Mouse (Mus musculus) megakaryocyte progenitor cell, adult 5-6 weeks (primary cell): ENCODE measurements around the gene Lrrc14b. TPM values are rescaled to one million over a fixed set of nuclear protein-coding genes. Genes with fewer than 3 reads are reported as not detected.

ENCODE experiments used
- ATAC-seq: replicated peaks from 2 replicates; pipeline ENCODE4 v1.8.0; 2016; ENCODE audit warnings: mild to moderate bottlenecking, moderate TSS enrichment, inconsistent platforms; ENCODE audit not compliant: poor library complexity
- total RNA-seq, 2 experiments: library from RNA; stranded (forward) in 1 of 2; stranded (reverse) in 1 of 2; fragments of 157-497, 149-512 nt in 1 of 2; fragments of 200-1000 nt in 1 of 2; gene quantifications; 2 replicates each; pipeline versions ENCODE4 v1.2.3 to v1.2.4; 2015 to 2017

Gene Lrrc14b
- total RNA-seq (2015) (not detected in 2 replicates), total RNA-seq (2017) (not detected in 2 replicates)

GRCm38 (mm10) chr13:74363859-74364235, at the start of gene Lrrc14b:
Gene Lrrc14b (minus strand): TSS chr13:74364005.
- peak; percentile 35 for ATAC-seq

GRCm38 (mm10) chr13:74399298-74399839, 35.6 kb upstream of the Lrrc14b start, which contains the start of gene Ftl1-ps1:
Gene Ftl1-ps1 (plus strand): TSS chr13:74399694.
- no peak for ATAC-seq

- no peak for ATAC-seq
Measured at GRCm38 (mm10) chr13:74391156-74391555, 27.4 kb upstream of the Lrrc14b start.

- peak; percentile 95 for ATAC-seq
Measured at GRCm38 (mm10) chr13:74390371-74390990, 26.7 kb upstream of the Lrrc14b start, which contains the start of gene Zfp72. Gene Zfp72 (minus strand): TSS chr13:74390836.

- ATAC-seq, result no peak
Measured at GRCm38 (mm10) chr13:74389730-74390129, 25.9 kb upstream of the Lrrc14b start.

GRCm38 (mm10) chr13:74382289-74382688, 18.5 kb upstream of the Lrrc14b start:
- no peak for ATAC-seq

- no peak for ATAC-seq
Measured at GRCm38 (mm10) chr13:74381533-74382276, 17.9 kb upstream of the Lrrc14b start.

- peak; percentile 37 for ATAC-seq
Measured at GRCm38 (mm10) chr13:74363176-74363858, 488 bp downstream of the Lrrc14b start.

GRCm38 (mm10) chr13:74362218-74362617, 1.6 kb downstream of the Lrrc14b start:
- ATAC-seq, result peak; percentile 66

GRCm38 (mm10) chr13:74356491-74356890, 7.3 kb downstream of the Lrrc14b start:
- ATAC-seq, result no peak

- ATAC-seq, result 0 out of 2 replicates have a peak, but pooled peaks have one; percentile 7
Measured at GRCm38 (mm10) chr13:74350435-74350906, 13.3 kb downstream of the Lrrc14b start.

GRCm38 (mm10) chr13:74349566-74350434, 14.0 kb downstream of the Lrrc14b start, which contains the start of the genes Sdha and Ccdc127:
Gene Sdha (minus strand): TSS chr13:74350280.
Gene Ccdc127 (plus strand): TSS chr13:74350309.
- peak; percentile 94 for ATAC-seq

GRCm38 (mm10) chr13:74341036-74341435, 22.8 kb downstream of the Lrrc14b start:
- peak; percentile 100 for ATAC-seq

GRCm38 (mm10) chr13:74329321-74329720, 34.5 kb downstream of the Lrrc14b start:
- no peak for ATAC-seq

GRCm38 (mm10) chr13:74317170-74317849, 46.5 kb downstream of the Lrrc14b start, which contains the start of gene Pdcd6:
Gene Pdcd6 (minus strand): TSS chr13:74317580.
- peak; percentile 95 for ATAC-seq

GRCm38 (mm10) chr13:74316789-74317169, 47.0 kb downstream of the Lrrc14b start:
- no peak; the same call in 1 of the 2 replicates for ATAC-seq

GRCm38 (mm10) chr13:74316386-74316785, 47.4 kb downstream of the Lrrc14b start:
- no peak for ATAC-seq

GRCm38 (mm10) chr13:74314616-74315015, 49.2 kb downstream of the Lrrc14b start:
- ATAC-seq, result no peak
